Mouse (Mus musculus): ENCODE measurements around the gene Gm1673.
"Not testable (repeated sequence)": the region's sequence is repeated elsewhere in the genome, so short reads cannot be mapped to it uniquely, and the experiment has no call there.

The Gm1673 gene

DNA sequence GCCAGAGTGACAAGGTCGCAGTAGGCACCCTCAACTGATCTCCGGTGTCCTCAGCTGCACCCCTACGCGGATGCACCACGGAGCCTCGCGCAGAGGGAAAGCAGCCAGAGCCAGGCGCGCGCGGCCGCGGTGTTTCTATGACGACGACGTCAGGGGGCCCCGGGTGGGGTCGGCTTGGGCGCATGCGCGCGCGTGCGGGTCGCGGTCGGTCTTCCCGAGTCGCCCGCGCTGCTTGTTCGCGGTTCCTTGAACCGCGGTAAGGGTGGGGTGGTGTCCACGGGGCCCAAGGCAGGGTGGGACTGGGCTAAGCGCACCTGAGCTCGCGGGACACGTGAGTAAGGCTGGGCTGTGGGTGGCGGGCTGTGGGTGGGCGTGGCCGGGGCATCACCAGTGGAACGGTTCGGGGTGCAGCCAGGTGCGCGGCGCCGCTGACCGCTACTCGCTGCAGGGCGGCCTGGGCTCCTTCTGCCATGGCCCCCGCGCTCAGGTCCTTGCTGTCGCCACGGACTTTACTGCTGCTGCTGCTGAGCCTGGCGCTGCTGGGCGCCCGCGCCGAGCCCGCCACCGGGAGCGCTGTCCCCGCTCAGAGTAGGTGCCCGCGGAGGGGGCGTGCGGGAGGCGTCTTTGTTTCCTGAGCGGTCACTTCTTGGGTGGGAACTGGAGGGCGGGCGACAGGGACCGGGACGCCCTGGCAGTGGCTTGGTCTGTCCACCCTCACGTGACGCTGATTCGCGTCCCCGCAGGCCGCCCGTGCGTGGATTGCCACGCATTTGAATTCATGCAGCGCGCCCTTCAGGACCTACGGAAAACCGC lies at the start of gene Gm1673:
Gm1673 (plus strand) TSS at position 125 of the 813 bp plus-strand sequence.
- DNase-seq: peak; percentile 90

- DNase-seq: no peak
Observed at GRCm38 (mm10) chr5:33934081-33934480, 49.2 kb upstream of the Gm1673 start.

DNA sequence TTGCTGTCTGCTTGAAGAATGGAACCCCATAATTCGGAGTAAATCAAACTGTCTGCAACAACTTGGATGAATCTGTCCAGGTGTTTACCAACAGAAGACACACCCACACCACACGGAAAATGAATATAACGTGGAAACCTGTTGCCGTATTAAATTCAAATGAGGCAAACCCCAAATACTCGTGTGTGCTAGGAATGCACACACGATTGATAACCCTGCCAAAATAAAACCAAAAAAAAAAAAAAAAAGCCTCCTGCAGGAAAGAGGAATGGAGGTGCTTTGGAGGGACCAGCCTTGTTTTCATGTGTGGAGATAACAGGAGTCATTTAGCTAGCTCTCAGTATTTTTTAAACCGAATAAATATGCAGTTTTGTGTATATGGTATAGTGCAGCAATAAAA lies 48.4 kb upstream of the Gm1673 start:
- DNase-seq: no peak

DNA sequence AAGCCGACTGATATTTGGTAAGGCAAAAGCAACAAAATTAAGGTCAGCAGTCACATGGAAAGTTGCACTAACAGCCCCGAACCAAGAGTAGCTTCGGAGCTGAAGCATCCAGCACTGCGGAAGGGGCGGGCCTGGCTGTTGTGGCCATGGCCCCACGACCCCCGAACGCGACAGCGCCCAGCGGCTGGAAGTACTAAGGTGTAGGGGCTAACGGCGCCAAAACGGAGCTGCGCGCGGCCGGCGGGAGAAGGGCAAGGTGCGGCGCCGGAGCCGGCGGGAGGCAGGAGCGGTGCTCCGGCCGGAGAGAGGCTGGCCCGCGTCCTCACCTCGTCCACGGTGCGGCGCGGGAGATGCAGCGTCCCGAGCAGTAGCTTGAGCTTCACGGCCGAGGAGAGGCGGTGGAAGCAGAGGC lies 47.5 kb upstream of the Gm1673 start:
- DNase-seq: peak; percentile 75

DNA sequence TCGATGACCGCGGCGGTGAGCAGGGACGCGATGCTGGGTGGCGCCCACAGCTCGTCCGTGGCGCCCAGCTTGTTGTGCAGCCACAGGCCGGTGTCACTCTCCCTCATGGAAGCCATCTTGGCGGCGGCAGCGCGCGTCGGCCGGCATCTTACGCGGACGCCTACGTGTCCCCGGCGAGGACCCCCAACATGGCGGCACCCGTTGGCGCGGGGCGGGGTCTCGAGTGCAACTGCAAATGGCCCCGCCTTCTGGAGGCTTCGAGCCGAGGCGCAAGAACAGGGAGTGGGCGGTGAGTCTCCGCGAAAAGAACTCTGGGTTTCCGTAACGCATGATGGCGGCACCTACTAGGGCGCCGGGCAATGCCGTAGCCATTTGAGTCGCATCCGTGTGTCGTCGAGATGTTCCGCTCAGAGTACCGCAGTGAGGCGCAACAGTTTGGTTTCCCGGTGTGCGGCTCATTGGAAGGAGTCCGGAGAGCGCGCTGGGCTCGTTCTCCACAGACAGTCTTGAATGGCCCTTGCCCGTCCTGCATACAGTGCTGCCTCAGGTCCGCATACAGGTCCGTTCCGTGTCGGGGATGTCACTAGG lies 47.0 kb upstream of the Gm1673 start, which contains the start of gene Nelfa:
Nelfa (minus strand) TSS at position 294 of the 588 bp plus-strand sequence.
- DNase-seq: peak; percentile 99

GRCm38 (mm10) chr5:33937230-33937629 lies 46.0 kb upstream of the Gm1673 start:
- no peak for DNase-seq

DNA sequence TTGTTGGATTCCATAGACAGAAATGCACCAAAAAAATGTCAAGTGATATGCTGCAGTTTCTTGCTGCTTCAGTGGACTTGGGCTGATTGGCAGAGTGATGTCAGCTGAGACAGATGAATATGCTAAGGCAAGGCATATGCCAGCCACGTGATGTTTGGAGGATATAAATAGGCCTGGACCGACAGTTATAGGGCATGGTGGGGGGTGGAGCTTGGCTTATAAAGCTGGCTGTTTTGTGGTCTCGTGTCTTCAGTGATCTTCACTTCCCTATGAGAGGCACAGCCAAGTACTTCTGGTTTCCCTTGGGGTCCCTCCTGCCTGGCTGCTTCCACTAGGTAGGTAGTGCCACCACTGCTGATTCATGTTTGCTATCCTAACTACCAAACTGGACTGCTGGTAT lies 44.8 kb upstream of the Gm1673 start:
- no peak for DNase-seq

DNA sequence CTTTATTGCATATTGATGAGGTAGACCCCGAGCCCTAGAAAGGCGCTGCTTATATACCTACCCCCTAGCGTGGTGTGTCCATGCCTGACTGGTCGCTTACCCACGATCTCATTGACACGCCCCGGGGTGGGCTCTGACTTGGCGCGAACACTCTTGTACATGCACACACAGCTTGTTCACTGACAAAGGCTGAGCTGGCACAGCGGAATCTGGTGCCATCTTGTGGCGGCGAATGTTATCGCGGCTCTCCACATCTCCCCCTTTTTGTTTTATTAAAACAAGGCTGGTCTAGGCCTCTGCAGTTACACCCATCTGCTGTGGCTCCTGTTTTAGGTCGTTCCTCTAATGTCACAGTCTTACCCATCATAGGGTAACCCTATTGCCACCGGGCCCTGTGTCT lies 36.2 kb upstream of the Gm1673 start:
- not testable (repeated sequence) for DNase-seq

GRCm38 (mm10) chr5:33948314-33948713 lies 34.9 kb upstream of the Gm1673 start:
- no peak for DNase-seq

- DNase-seq: no peak
Observed at GRCm38 (mm10) chr5:33953471-33954185, 29.6 kb upstream of the Gm1673 start.

- DNase-seq: peak; percentile 79
Observed at GRCm38 (mm10) chr5:33954354-33954753, 28.9 kb upstream of the Gm1673 start.

- DNase-seq: no peak
Observed at GRCm38 (mm10) chr5:33955868-33956267, 27.4 kb upstream of the Gm1673 start.

DNA sequence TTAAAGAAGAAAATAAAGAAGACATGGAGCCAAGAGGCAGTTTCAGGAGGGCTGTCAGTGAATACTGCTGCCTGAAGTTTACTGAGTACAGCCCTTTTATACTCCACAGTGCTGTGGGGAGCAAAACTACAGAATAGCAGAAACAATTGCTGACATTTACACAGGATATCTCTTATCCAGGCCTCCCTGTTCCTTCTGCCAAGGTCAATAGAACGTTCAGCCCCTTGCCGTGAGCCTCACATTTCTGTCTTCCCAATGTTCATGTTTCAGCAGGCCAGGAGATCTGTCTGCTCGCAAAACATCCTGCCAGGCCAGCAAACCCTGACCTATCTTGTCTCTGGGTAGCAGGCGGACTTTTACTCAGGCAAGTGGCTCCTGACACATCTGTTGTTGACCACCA lies 23.9 kb upstream of the Gm1673 start:
- no peak for DNase-seq

DNA sequence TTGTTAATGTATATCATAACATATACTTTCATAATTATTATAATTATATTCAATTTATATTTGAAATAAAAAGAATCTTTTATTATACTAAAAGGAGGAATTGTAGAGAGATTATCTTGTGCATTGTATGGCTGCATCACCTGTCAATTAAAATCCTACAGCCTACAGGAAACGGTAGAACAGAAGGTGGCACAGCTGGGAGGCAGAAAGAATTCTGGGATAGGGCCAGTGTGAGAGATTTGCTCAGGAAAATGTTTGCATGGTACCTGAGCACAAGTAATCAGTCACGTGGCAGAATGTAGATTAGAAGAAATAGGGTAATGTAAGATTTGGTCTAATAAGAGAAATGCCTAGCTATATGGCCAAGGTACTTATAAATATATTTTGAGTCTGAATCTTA lies 8.5 kb upstream of the Gm1673 start:
- DNase-seq: no peak

DNA sequence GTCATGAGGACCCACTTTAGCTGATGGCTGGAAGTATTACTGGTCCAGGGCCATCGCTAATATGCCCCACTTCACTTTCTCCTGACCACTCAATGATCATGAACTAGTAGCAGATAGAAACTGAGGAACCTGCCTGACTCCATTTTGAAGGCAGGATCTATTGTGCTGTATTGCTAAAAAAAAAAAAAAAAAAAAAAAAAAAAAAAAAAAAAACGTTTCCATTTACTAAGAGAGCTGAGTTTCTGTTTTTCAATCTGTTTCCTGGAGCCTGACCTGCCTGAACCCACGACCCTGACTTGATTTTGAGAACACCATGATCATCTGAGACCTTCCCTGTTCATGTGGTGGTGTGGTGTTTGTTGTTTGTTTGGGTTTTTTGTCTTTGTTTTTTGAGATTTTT lies 7.0 kb upstream of the Gm1673 start:
- DNase-seq: no peak

- DNase-seq: no peak
Observed at GRCm38 (mm10) chr5:33982731-33983259, 438 bp upstream of the Gm1673 start.

DNA sequence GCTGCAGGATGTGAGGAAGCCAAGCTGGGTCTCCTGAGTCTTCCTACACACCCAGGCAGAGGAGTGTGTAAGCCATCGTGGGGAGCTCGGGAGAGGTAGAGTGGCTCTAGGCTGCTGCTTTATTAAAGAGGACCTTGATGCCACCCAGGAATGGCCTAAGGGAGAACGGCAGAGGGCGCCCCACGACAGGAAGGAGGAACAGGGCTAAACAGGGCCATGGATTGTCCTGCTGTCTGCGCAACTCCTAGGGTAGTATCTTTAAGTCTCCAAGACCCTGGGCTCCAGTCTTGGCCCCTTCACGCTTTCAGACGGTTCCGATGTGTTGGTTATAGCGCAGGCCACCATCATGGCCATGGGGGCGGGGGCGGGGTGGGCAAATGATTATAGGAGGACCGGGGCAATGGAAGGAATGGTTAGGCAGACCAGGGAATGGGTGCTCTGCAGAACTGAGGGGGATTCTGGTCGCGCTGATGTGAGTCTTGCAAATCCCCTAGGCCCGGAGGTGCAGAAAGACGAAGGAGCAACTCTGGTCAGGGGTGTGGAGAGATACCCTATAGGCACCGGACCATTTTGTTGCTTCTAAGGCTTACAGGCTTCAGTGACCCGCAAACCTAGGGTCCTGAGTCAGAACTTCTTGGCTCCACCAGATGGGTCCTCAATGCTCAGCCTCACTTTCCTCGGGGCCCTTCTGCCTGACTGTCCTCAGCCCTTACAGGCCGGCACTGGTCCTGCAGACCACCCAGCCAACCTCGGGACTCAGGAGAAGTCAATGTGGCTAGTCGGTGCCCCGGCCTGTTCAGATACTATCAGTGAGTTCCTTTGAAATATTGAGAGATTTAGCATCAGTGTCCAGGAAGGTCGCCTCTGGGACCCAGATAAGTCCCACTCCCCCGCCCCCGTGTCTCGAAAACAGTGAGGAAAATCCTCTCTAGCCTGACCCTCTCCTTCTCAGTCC lies 11.7 kb downstream of the Gm1673 start:
- DNase-seq: peak; percentile 67

GRCm38 (mm10) chr5:33995843-33996693 lies 12.8 kb downstream of the Gm1673 start, which contains the start of gene Nat8l:
Gene Nat8l (plus strand): TSS chr5:33995984.
- DNase-seq: peak; percentile 59

DNA sequence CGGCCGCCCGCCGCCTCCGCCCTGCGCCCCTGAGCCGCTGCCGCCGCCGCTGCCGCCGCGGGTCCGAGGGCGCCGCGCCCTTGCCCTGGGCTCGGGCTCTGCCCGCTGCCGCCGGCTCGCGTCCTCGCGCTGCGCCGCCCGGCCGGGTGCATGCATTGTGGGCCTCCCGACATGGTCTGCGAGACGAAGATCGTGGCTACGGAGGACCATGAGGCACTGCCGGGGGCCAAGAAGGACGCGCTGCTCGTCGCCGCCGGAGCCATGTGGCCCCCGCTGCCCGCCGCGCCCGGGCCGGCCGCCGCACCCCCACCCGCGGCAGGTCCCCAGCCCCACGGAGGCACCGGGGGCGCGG lies 13.4 kb downstream of the Gm1673 start:
- no peak for DNase-seq

DNA sequence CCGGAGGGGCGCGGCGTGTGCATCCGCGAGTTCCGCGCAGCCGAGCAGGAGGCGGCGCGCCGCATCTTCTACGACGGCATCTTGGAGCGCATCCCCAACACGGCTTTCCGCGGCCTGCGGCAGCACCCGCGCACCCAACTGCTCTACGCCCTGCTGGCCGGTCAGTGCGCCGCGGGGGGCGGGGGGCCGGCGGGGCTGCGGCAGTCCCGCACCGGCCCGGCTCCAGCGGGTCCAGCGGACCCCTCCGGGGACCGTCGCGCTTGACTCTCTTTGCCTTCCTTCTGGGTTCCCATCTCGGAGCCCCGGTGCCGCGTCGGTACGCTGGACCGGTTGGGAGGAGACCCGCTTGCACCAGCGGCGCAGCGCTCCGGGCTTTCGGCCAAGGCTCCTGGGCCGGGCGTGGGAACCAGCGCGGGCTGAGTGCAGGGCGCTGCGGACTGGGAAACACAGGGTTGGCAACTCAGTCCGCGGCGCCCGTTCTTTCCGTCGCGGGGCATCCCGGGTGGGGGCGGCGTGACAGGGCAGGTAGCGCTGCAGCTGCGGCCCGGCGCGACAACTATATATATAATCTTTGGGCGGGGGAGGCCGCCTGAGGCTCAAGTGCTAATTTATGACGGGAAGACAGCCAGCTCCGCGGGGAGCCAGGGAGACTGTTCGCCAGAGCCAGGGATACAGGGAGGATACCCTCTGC lies 14.0 kb downstream of the Gm1673 start:
- peak; percentile 76 for DNase-seq

All from kidney, postnatal 10 days (tissue).